ENCODE assay signal across 17 mouse cellular contexts in the genomic region with DNA sequence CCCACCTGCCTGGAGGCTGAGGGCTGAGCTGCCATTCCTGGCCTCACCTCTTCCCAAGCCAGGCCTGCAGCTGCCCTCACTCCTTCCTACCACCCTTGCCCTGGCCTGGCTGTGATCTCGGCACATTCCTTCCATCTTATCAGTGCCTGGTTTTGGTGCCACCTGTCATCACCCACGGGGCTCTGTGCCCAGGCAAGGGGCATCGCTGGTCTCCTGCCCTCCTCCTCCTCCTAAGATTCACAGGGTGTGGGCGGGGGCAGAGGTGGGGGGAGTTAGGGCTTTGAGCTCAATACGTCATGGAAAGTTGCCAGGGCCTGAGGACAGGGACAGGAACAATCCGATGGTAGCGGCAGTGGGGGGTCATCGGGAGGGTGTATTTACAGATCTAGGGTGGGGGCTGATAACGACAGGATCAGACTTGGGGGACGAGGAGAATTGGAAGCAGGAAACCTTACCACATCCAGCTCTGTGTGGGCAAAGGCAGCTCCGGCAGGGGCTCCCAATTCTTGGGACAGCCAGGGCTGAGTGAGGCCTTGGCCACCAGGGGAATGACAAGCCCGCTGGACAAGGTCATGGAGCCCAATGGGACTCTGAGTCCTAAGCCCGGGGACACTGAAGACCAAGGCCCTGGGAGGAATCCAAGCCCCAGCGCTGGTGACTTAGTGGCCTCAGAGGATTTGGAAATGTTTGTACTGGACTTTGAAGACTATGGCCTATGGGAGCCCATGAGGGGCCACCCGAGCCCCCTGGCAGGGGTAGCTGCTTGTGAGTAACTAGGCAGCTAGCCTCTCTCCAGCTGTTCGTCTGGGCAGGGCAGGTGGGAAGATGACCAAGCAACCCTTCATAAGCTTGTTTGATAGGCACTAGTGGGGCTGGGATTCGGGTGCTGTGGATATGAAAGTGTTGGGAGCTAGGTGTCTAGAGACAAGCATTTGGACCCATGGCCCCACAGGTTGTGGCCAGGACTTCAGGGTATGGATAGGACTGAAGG. TPM values are rescaled to one million over a fixed set of nuclear protein-coding genes. Genes with fewer than 3 reads are reported as not detected.
DNase-seq lines count a peak whose midpoint lies in the region; ATAC-seq and TF ChIP-seq lines count a peak whose summit lies in the region.
"Had no signal": no experiment of that assay in that cellular context is flagged by ENCODE, and none has a peak within 500 bp of the region (broad histone marks: within the 10 kb centered on the region; RNA-seq: fewer than 3 reads in every experiment).

No protein-coding gene starts in this region.

- H3K27ac ChIP-seq in gastrocnemius, adult 2 months: no peak overlapping the region
- peak overlapping the region; percentile 95 for H3K27ac ChIP-seq in heart, adult 2 months
- peak overlapping the region; percentile 92 for H3K27ac ChIP-seq in heart, postnatal 0 days (ENCODE audit: low read depth)
- H3K27ac ChIP-seq: hindbrain, embryonic 15.5 days; limb, embryonic 10.5 days; liver, embryonic 14.5 days; neural tube, embryonic 15.5 days had no signal

- DNase-seq in gastrocnemius, adult 2 months: peak; percentile 45
- DNase-seq in gastrocnemius, postnatal 14 days: no peak
- peak; percentile 36 to 73 for DNase-seq in adrenal gland, adult 18-20 months (ENCODE audit: low spot score in 2 of 2)
- DNase-seq in heart, adult 2 months: peak; percentile 67 to 84
- peak; percentile 73 for DNase-seq in heart, postnatal 0 days (ENCODE audit: low spot score)
- no peak for DNase-seq in Muller cell, postnatal 12 days (ENCODE audit: inconsistent ontology term)
- no peak for DNase-seq in thymus, postnatal 36 days
- DNase-seq: kidney, adult 18-20 months; kidney, postnatal 25 days; lung, postnatal 14 days had no signal

- no peaks in the 10 kb centered on the region for H3K79me2 ChIP-seq in heart, adult 2 months (replicated peaks; ENCODE audit: control insufficient read depth, insufficient read depth, low read length)

- H3K4me1 ChIP-seq in heart, adult 2 months (ENCODE audit: control insufficient read depth, insufficient read depth, low read length): peaks cover 4% of the 10 kb centered on the region
- H3K4me1 ChIP-seq in heart, postnatal 0 days (ENCODE audit: control insufficient read depth, insufficient read depth): peaks cover 18% of the 10 kb centered on the region

- no peak overlapping the region for H3K4me3 ChIP-seq in gastrocnemius, adult 2 months
- H3K4me3 ChIP-seq in heart, adult 2 months: peak overlapping the region; percentile 33
- 0 out of 2 replicates have a peak overlapping the region, but pooled peaks have one; percentile 3 for H3K4me3 ChIP-seq in heart, postnatal 0 days (ENCODE audit: low read depth, low read length)
- H3K4me3 ChIP-seq: hindbrain, embryonic 15.5 days; limb, embryonic 10.5 days; neural tube, embryonic 15.5 days had no signal

- H3K36me3 ChIP-seq in heart, adult 2 months (ENCODE audit: control insufficient read depth, insufficient read depth, low read length): no peaks in the 10 kb centered on the region
- peaks cover 39% of the 10 kb centered on the region for H3K36me3 ChIP-seq in heart, postnatal 0 days (replicated peaks; ENCODE audit: control insufficient read depth, insufficient read depth, low read length)

- peak; percentile 66 for ATAC-seq in heart, postnatal 0 days (ENCODE audit: insufficient read depth, low read depth)
- ATAC-seq in CD4-positive, CD25-positive, alpha-beta regulatory T cell, adult 4 months: no peak

- peak overlapping the region; percentile 42 for H3K4me2 ChIP-seq in heart, postnatal 0 days (ENCODE audit: low read depth, low read length)
- H3K4me2 ChIP-seq: hindbrain, embryonic 15.5 days; neural tube, embryonic 15.5 days had no signal

- peak overlapping the region; percentile 52 for H3K9ac ChIP-seq in heart, adult 2 months (ENCODE audit: low read depth, low read length)
- peak overlapping the region; percentile 53 for H3K9ac ChIP-seq in heart, postnatal 0 days (replicated peaks; ENCODE audit: low read depth, low read length)
- H3K9ac ChIP-seq: hindbrain, embryonic 15.5 days; liver, embryonic 14.5 days; neural tube, embryonic 15.5 days had no signal

- H3K27me3 ChIP-seq in heart, adult 2 months (ENCODE audit: control insufficient read depth, insufficient read depth, low read length): 0 out of 2 replicates have a peak, but pooled peaks cover 2% of the 10 kb centered on the region
- no peaks in the 10 kb centered on the region for H3K27me3 ChIP-seq in heart, postnatal 0 days (ENCODE audit: control insufficient read depth, insufficient read depth, low read length)
- H3K27me3 ChIP-seq: hindbrain, embryonic 15.5 days; neural tube, embryonic 15.5 days had no signal

- intact Hi-C loops in gastrocnemius, adult 2 months (cut with DNase I): loop anchor here (5.0 to 10.0 kb wide), 2 partner anchors 42 to 215 kb away; partner anchors contain the start of genes Inha and Obsl1
- intact Hi-C loops in gastrocnemius, postnatal 14 days (cut with DNase I; ENCODE audit: low total_unique reads): loop anchor here (10.0 kb wide), 1 partner anchor 215 kb away; no protein-coding TSS in a partner anchor
- intact Hi-C loops in heart, adult 2 months (cut with DNase I): loop anchor here (2.0 to 5.0 kb wide), 2 partner anchors 42 to 47 kb away; partner anchors contain the start of genes Inha and Obsl1

- TF ChIP-seq POLR2A in heart, adult 2 months (IDR thresholded peaks at IDR 0.05; ENCODE audit: insufficient read depth, low read depth, low read length): no peak; the same call in 1 of the 2 replicates

- WGBS in heart, adult 2 months: 37% methylated on average over 17 of the region's 17 CpGs
- 43% methylated on average over 17 of the region's 17 CpGs for WGBS in heart, postnatal 0 days

- TF ChIP-seq CTCF in gastrocnemius, adult 2 months (IDR thresholded peaks at IDR 0.05): no peak
- TF ChIP-seq CTCF in heart, adult 2 months (IDR thresholded peaks at IDR 0.05): peak; percentile 34
- peak; percentile 7; the same call in 1 of the 2 replicates for TF ChIP-seq CTCF in heart, postnatal 0 days (IDR thresholded peaks at IDR 0.05; ENCODE audit: low read depth)

- TF ChIP-seq EP300 in heart, adult 2 months (IDR thresholded peaks at IDR 0.05; ENCODE audit: insufficient read depth, low read depth, low read length): peak; percentile 96
- TF ChIP-seq EP300 in heart, postnatal 0 days (IDR thresholded peaks at IDR 0.05; ENCODE audit: low read depth): peak; percentile 75; the same call in 1 of the 2 replicates

- H3K9me3 ChIP-seq in heart, postnatal 0 days (replicated peaks; ENCODE audit: control insufficient read depth, low read length): no peaks in the 10 kb centered on the region
- H3K9me3 ChIP-seq: hindbrain, embryonic 15.5 days; limb, embryonic 10.5 days; neural tube, embryonic 15.5 days had no signal

RNA-seq across cellular contexts. Expression of gene Slc4a3, which starts 3.5 kb away (rescaled TPM):
- total RNA-seq in gastrocnemius, adult 2 months (2021): 10 to 100 TPM in 1 of 2 experiments, 1 to 10 TPM in 1; 7.2 to 11.9 TPM
- total RNA-seq in gastrocnemius, postnatal 14 days (2021): 1 to 10 TPM; 5.2 to 6.2 TPM
- 100 to 1,000 TPM in 1 of 2 experiments, 10 to 100 TPM in 1; 92.6 to 132 TPM for total RNA-seq in adrenal gland, adult 18-20 months (2021)
- total RNA-seq in heart, adult 2 months (2021): 100 to 1,000 TPM; 241 to 300 TPM
- polyA plus RNA-seq in heart, adult 2 months (2012; rRNA removed): 182 and 222 TPM in 2 replicates
- total RNA-seq in heart, postnatal 0 days (2014; rRNA removed; ENCODE audit: low replicate concordance): 114 and 136 TPM in 2 replicates
- polyA plus RNA-seq in heart, postnatal 0 days (2015; fragmentation: Nextera tagmentation; extraction: Ambion mirVana): 44.7 and 49.9 TPM in 2 replicates
- polyA plus RNA-seq in CD4-positive, CD25-positive, alpha-beta regulatory T cell, adult 4 months (2017; shearing (Covaris generic)): not detected
- total RNA-seq: megakaryocyte-erythroid progenitor cell, adult 5-6 weeks; monocyte, adult 5-6 weeks had no signal

RNA-seq across cellular contexts. Expression of gene Stk11ip, which starts 28.3 kb away (rescaled TPM):
- 1 to 10 TPM; 6.2 to 8.4 TPM for total RNA-seq in gastrocnemius, adult 2 months (2021)
- total RNA-seq in gastrocnemius, postnatal 14 days (2021): 1 to 10 TPM; 5.5 to 6.3 TPM
- 10 to 100 TPM; 12.6 to 19.5 TPM for total RNA-seq in adrenal gland, adult 18-20 months (2021)
- total RNA-seq in heart, adult 2 months (2021): 1 to 10 TPM; 7.3 to 7.7 TPM
- polyA plus RNA-seq in heart, adult 2 months (2012; rRNA removed): 12.9 and 19.8 TPM in 2 replicates
- total RNA-seq in heart, postnatal 0 days (2014; rRNA removed; ENCODE audit: low replicate concordance): 16.4 and 18.4 TPM in 2 replicates
- polyA plus RNA-seq in heart, postnatal 0 days (2015; fragmentation: Nextera tagmentation; extraction: Ambion mirVana): 7.3 and 8.3 TPM in 2 replicates
- polyA plus RNA-seq in CD4-positive, CD25-positive, alpha-beta regulatory T cell, adult 4 months (2017; shearing (Covaris generic)): 10 to 100 TPM in 1 of 2 experiments, 1 to 10 TPM in 1; 10.0 to 18.3 TPM

RNA-seq across cellular contexts. Expression of gene Inha, which starts 42.7 kb away (rescaled TPM):
- total RNA-seq in gastrocnemius, adult 2 months (2021): 1 to 10 TPM; 1.3 to 2.2 TPM
- 1 to 10 TPM; 6.5 to 7.7 TPM for total RNA-seq in gastrocnemius, postnatal 14 days (2021)
- 10 to 100 TPM; 18.2 to 29.6 TPM for total RNA-seq in adrenal gland, adult 18-20 months (2021)
- 1 to 10 TPM; 4.1 to 4.3 TPM for total RNA-seq in heart, adult 2 months (2021)
- polyA plus RNA-seq in heart, adult 2 months (2012; rRNA removed): 17.0 and 20.4 TPM in 2 replicates
- total RNA-seq in heart, postnatal 0 days (2014; rRNA removed; ENCODE audit: low replicate concordance): 5.7 and 8.2 TPM in 2 replicates
- polyA plus RNA-seq in heart, postnatal 0 days (2015; fragmentation: Nextera tagmentation; extraction: Ambion mirVana): 6.4 and 7.3 TPM in 2 replicates
- not detected for polyA plus RNA-seq in CD4-positive, CD25-positive, alpha-beta regulatory T cell, adult 4 months (2017; shearing (Covaris generic))
- total RNA-seq: monocyte, adult 5-6 weeks had no signal

RNA-seq across cellular contexts. Expression of gene Obsl1, which starts 43.3 kb away (rescaled TPM):
- total RNA-seq in gastrocnemius, adult 2 months (2021): 10 to 100 TPM; 28.4 to 41.4 TPM
- total RNA-seq in gastrocnemius, postnatal 14 days (2021): 10 to 100 TPM; 65.6 to 69.5 TPM
- 10 to 100 TPM; 48.9 to 54.4 TPM for total RNA-seq in adrenal gland, adult 18-20 months (2021)
- 100 to 1,000 TPM; 117 to 131 TPM for total RNA-seq in heart, adult 2 months (2021)
- 87.8 and 119 TPM in 2 replicates for polyA plus RNA-seq in heart, adult 2 months (2012; rRNA removed)
- 293 and 367 TPM in 2 replicates for total RNA-seq in heart, postnatal 0 days (2014; rRNA removed; ENCODE audit: low replicate concordance)
- polyA plus RNA-seq in heart, postnatal 0 days (2015; fragmentation: Nextera tagmentation; extraction: Ambion mirVana): 45.8 and 46.8 TPM in 2 replicates
- polyA plus RNA-seq in CD4-positive, CD25-positive, alpha-beta regulatory T cell, adult 4 months (2017; shearing (Covaris generic)): not detected
- total RNA-seq: monocyte, adult 5-6 weeks had no signal

Comparison
In these comparisons a context has a peak if more than half of its experiments do, and no peak if none do; other contexts are left out.
1. DNase-seq: peak in gastrocnemius, adult 2 months (single experiment), adrenal gland, adult 18-20 months (2 of 2), heart, adult 2 months (2 of 2) and heart, postnatal 0 days (single experiment); none in gastrocnemius, postnatal 14 days (single experiment), Muller cell, postnatal 12 days (single experiment) and thymus, postnatal 36 days (0 of 2).